9 mouse cellular contexts compared by ENCODE assay signal in genomic region chr4:32430981-32431380, GRCm38 (mm10).
A peak's percentile ranks its signal among the peaks of the same experiment; 100 is the strongest.
DNase-seq lines count a peak whose midpoint lies in the region; ATAC-seq and TF ChIP-seq lines count a peak whose summit lies in the region.
"Had no signal": no experiment of that assay in that cellular context is flagged by ENCODE, and none has a peak within 500 bp of the region (broad histone marks: within the 10 kb centered on the region; RNA-seq: fewer than 3 reads in every experiment).

No protein-coding gene starts in this region.

- WGBS in lung, adult 2 months: 48% methylated on average over 7 of the region's 7 CpGs
- 16% methylated on average over 7 of the region's 7 CpGs for WGBS in embryonic facial prominence, embryonic 12.5 days
- 7% methylated on average over 7 of the region's 7 CpGs for WGBS in hindbrain, embryonic 16.5 days
- WGBS in midbrain, embryonic 15.5 days: 13% methylated on average over 7 of the region's 7 CpGs

- TF ChIP-seq CTCF in lung, adult 2 months (IDR thresholded peaks at IDR 0.05; ENCODE audit: insufficient read depth, low read length): no peak

- peak overlapping the region; percentile 43; the same call in 1 of the 2 replicates for H3K27ac ChIP-seq in embryonic facial prominence, embryonic 12.5 days
- H3K27ac ChIP-seq in hindbrain, embryonic 16.5 days (ENCODE audit: low read depth, low read length): peak overlapping the region; percentile 41; the same call in 1 of the 2 replicates
- H3K27ac ChIP-seq in midbrain, embryonic 15.5 days: peak overlapping the region; percentile 47

- H3K27me3 ChIP-seq in embryonic facial prominence, embryonic 12.5 days: no peaks in the 10 kb centered on the region
- no peaks in the 10 kb centered on the region for H3K27me3 ChIP-seq in hindbrain, embryonic 16.5 days (replicated peaks; ENCODE audit: control insufficient read depth, insufficient read depth, low read length)
- H3K27me3 ChIP-seq in midbrain, embryonic 15.5 days (replicated peaks): no peaks in the 10 kb centered on the region

- H3K36me3 ChIP-seq in embryonic facial prominence, embryonic 12.5 days: no peaks in the 10 kb centered on the region; the same call in 1 of the 2 replicates
- H3K36me3 ChIP-seq in hindbrain, embryonic 16.5 days (ENCODE audit: control insufficient read depth, insufficient read depth, low read length): no peaks in the 10 kb centered on the region
- no peaks in the 10 kb centered on the region for H3K36me3 ChIP-seq in midbrain, embryonic 15.5 days (replicated peaks)
- H3K36me3 ChIP-seq: G1E had no signal

- H3K4me1 ChIP-seq in lung, adult 2 months (ENCODE audit: control insufficient read depth, insufficient read depth, low read length): peaks cover 4% of the 10 kb centered on the region; the same call in 1 of the 2 replicates
- H3K4me1 ChIP-seq in embryonic facial prominence, embryonic 12.5 days: peaks cover 27% of the 10 kb centered on the region
- H3K4me1 ChIP-seq in hindbrain, embryonic 16.5 days (ENCODE audit: control insufficient read depth, insufficient read depth, low read depth, low read length): peaks cover 48% of the 10 kb centered on the region
- H3K4me1 ChIP-seq in midbrain, embryonic 15.5 days: peaks cover 64% of the 10 kb centered on the region

- no peak overlapping the region for H3K9ac ChIP-seq in embryonic facial prominence, embryonic 12.5 days
- peak overlapping the region; percentile 30; the same call in 1 of the 2 replicates for H3K9ac ChIP-seq in hindbrain, embryonic 16.5 days (ENCODE audit: low read depth, low read length)
- no peak overlapping the region for H3K9ac ChIP-seq in midbrain, embryonic 15.5 days

- 0 out of 2 replicates have a peak, but pooled peaks have one; percentile 43 for ATAC-seq in embryonic facial prominence, embryonic 12.5 days (ENCODE audit: insufficient number of reproducible peaks, insufficient read depth, low FRiP score, low TSS enrichment)
- ATAC-seq in hindbrain, embryonic 16.5 days: peak; percentile 34
- ATAC-seq in midbrain, embryonic 15.5 days (replicated peaks): peak; percentile 26
- ATAC-seq in megakaryocyte-erythroid progenitor cell, adult 5-6 weeks (replicated peaks; ENCODE audit: low FRiP score, low TSS enrichment, poor library complexity, severe bottlenecking): no peak

- no peak for TF ChIP-seq POLR2A in lung, adult 2 months (IDR thresholded peaks at IDR 0.05; ENCODE audit: borderline replicate concordance, extremely low read depth, low read depth, low read length)

- peak; percentile 14 for DNase-seq in lung, adult 2 months
- no peak for DNase-seq in lung, postnatal 25 days (ENCODE audit: low spot score)
- no peak for DNase-seq in adrenal gland, adult (ENCODE audit: inconsistent age in 2 of 2, low spot score in 1 of 2)
- DNase-seq in urinary bladder, postnatal 10 days (ENCODE audit: low spot score): no peak

- H3K4me2 ChIP-seq in embryonic facial prominence, embryonic 12.5 days (replicated peaks): peak overlapping the region; percentile 16; the same call in 1 of the 2 replicates
- H3K4me2 ChIP-seq in hindbrain, embryonic 16.5 days (ENCODE audit: low read length): peak overlapping the region; percentile 2
- H3K4me2 ChIP-seq in midbrain, embryonic 15.5 days: peak overlapping the region; percentile 24

- no peaks in the 10 kb centered on the region for H3K9me3 ChIP-seq in embryonic facial prominence, embryonic 12.5 days
- no peaks in the 10 kb centered on the region for H3K9me3 ChIP-seq in hindbrain, embryonic 16.5 days (ENCODE audit: control insufficient read depth, low read length)
- no peaks in the 10 kb centered on the region for H3K9me3 ChIP-seq in midbrain, embryonic 15.5 days
- H3K9me3 ChIP-seq: G1E had no signal

- no peak overlapping the region for H3K4me3 ChIP-seq in lung, adult 2 months (replicated peaks; ENCODE audit: extremely low read depth, low read depth, low read length)
- no peak overlapping the region for H3K4me3 ChIP-seq in embryonic facial prominence, embryonic 12.5 days
- no peak overlapping the region for H3K4me3 ChIP-seq in hindbrain, embryonic 16.5 days (ENCODE audit: low read length)
- no peak overlapping the region for H3K4me3 ChIP-seq in midbrain, embryonic 15.5 days
